Mouse (Mus musculus) fibroblast of lung, adult 2 months (primary cell): ENCODE data around the gene Foxp1.

Source experiments
- DNase-seq: peaks from one replicate; pipeline ENCODE4 v3.0.0-alpha.2; 2011; ENCODE audit warnings: low read depth

The Foxp1 gene

DNA sequence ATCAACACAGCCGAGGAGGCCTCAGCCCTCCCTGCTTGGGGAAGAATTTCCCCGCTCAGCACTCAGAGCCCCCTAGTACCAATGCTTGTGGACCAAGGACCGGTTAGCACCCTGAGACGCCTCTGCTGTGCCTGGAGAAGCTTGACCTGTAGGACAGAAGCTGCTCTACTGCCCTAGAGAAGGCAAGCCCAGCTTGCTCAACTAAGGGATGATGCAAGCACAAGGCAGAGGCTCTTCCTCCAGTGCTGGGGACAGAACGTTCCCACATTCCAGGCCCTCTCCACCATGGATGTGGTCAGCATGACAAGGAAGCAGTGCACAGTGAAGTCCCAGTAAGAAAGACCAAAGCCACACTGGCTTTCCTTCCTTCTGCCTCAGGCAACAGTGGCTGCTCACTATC, 347.1 kb downstream of the Foxp1 start:
- no peak for DNase-seq

DNA sequence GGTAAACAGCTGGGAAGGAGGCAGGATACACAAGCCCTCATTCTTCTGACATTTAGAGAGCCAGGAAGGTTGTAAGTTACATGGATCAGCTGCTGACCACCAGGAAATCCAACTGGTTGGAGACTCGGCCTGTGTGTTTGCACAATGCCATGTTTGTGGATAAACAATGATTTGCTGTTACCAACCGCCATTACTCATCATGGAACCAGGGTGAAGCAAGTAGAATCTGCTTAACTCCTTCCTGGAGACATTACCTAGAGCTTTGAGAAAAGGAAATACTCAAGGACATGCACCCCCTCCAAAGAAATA, 348.7 kb downstream of the Foxp1 start:
- no peak for DNase-seq

DNA sequence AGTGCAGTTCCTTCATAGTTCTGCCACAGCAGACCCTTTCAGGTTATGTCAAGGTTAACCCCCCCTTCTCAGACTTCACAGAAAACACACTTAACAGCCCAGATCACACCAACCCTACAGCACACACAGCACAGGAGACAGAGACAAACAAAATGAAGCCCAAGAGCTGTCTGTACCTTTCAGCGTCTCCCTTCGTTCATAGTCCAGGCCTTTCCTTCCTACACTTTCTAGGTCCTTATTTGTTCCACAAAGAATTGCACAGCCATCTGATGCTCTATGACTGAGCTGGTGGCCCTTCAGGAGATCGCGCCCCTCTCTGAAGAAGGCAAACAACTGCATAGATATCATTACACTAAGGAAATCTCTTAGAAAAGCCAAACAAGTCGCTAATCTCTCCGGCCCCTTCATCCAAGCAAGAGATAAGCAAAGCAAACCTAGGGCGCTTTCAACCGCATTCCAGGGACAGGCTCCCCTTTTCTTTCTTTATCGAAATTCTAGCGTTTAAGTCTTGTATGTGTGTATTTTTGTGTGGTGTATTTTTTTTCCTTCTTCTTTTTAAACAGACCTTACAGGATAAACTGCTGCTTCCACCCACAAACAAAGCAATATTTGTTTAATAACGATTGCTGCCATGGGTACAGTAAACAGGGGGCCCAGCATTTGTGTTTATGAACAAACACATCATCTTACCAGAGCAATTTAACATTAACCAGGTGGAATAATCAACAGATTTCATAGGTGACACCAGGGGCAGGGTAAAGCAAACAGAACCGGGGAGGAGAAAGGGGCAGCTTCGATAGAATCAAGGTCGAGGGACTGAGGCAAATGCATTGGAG, 349.2 kb downstream of the Foxp1 start:
- DNase-seq = no peak

DNA sequence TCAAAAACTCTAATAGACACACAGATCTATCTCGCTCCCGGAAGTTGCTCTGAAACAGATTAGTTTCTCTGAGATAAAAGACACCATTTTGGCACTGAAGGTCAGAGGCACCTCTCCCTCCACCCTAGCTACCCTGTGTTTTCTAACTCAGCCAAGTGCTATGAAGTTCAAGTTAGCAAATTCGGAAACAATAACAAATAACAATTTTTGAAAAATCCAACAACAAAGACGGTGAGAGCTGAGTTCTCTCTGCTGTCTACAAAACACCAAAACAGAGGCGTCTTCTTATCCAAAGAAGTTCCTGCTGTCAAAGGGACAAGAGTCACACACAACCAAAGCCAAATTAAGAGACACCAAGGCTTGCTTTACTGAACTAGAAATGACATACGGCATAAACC, 349.9 kb downstream of the Foxp1 start:
- no peak for DNase-seq

- DNase-seq = peak; percentile 57
Measured at GRCm38 (mm10) chr6:99171901-99172588, 350.5 kb downstream of the Foxp1 start.

DNA sequence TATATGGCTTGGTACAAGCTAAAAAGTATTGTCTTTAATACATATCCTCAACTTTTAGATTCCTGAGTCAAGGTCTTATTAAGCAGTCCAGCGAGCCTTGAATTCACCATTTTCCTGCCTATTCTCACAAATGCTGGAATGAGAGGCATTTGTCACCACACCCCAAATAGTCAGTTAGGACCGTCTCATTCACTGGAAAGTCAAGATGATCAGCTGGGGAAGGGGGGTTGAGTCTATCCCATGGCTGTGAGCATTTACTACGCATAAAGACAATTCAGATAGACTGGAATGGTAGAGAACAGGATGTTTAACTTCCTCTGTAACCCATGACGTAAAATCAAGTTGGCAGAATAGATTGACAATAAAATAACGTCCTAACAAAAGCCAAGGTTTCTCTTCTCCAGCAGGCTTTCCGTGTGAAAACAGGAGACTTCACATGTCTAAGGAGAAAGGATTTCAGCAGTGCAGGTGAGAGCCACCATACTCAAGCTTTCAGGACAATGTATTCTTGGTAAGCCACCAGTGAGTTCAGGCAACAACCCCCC, 351.2 kb downstream of the Foxp1 start:
- no peak for DNase-seq

- DNase-seq = no peak
Measured at GRCm38 (mm10) chr6:99168727-99169126, 353.8 kb downstream of the Foxp1 start.

DNA sequence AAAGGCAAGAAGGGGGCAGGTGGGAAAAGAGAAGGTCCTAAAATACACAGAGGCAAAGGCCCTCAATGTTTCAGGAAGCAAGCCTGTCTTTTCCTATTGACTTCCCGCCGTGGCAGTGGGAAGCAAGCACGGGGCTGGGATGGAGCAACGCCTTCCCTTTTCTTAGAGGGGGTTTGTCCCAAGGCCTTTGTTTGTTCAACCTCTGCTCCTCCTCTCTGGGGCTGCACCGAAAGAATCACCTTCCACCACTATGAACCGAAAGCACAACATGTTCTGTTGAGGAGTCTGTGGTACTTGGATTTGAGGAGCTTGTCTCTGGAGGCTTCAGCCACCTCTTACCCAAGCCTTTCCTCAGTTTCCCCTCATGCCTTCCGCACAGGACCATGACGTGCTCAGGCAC, 355.5 kb downstream of the Foxp1 start:
- no peak for DNase-seq

DNA sequence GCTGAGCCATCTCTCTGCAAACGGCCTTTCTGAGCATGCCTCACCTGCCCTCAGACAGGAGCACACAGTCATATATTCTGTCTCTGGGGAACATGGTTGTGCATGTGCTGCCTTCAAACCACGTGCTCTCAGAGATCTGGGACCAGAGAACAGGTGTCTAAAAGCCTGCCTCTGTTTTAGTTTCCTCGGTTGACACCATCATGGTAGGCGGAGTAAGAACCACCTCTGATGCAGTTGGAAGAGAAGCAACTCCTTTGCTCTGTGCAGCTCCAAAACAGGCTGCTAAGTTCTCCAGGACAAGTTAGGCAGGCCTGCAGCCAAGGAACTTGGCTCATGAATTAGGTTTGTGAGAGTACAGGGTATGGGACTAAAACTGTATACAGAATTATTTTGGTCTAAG, 356.4 kb downstream of the Foxp1 start:
- no peak for DNase-seq

DNA sequence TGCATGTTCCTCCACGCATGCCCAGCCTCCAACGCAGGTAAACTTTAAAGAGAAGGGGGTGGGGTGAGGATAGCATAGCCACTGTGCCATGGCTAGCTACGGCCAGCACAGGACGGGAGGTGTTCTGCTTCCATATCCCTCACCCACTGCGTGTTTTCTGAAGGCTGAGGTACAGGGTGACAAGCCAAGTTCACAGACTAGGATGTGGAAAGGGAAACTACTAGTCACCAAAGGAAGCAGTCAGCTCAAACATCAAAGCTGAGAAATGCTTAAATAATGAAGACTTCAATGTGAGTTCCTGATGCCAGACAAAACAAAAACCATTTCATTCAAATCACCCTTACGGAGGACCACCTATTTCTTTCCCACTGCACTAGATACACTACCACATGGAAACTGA, 357.8 kb downstream of the Foxp1 start:
- DNase-seq = no peak

DNA sequence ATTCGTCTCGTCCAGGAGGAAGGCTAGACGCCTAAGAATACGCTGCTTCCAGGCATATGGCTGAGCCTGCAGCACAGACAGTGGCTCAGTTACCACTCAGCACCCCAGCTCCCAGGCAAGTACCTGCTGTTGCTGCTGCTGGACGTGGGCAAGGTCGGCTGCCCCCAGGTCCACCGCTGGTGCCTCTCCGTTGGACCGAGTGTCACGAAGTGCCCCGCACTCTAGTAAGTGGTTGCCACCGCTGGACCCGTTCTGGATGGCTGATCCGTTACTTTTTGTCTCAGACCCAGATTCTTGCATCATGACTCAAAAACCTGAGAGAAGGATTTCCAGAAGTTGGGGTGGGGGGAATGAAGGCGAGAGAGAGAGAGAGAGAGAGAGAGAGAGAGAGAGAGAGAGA, 359.8 kb downstream of the Foxp1 start:
- DNase-seq = no peak

DNA sequence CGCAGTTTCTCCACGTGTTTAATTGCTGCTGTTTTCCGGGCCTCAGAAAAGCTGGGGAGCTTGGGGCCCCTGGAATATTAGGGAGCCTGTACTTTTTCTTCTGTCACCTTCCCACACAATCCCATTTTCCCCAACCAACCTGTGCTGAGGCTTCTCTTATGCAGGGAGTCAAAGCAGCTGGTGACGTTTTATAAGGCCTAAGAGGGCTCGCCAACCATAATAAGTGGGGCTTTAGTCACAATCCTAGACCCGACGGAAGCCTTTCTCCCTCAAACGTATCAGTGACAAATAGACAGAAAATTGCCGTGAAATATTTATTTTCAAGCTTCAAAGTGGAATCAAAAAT, 362.2 kb downstream of the Foxp1 start:
- no peak for DNase-seq

- peak; percentile 42 for DNase-seq
Measured at GRCm38 (mm10) chr6:99159452-99160347, 362.8 kb downstream of the Foxp1 start.

DNA sequence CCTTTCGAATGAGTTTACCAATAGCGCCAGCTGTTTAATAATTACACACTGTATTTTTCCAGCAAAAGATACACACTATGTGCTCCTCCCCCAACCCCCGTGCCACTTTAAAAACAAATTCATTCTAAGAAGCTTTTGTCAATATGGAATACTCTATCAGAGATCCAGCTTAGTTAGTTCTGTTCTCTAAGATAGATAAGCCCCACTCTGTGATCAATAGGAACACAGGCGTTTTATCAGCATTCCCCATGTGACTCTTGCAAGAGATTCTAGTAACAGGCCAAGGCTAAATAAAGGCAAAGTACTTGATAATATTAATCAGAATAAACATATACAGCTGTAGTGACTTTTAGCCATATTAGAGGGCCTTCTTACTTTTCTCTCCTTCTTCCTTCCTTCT, 368.8 kb downstream of the Foxp1 start:
- DNase-seq = no peak

GRCm38 (mm10) chr6:99146400-99146905, 376.1 kb downstream of the Foxp1 start:
- no peak for DNase-seq

DNA sequence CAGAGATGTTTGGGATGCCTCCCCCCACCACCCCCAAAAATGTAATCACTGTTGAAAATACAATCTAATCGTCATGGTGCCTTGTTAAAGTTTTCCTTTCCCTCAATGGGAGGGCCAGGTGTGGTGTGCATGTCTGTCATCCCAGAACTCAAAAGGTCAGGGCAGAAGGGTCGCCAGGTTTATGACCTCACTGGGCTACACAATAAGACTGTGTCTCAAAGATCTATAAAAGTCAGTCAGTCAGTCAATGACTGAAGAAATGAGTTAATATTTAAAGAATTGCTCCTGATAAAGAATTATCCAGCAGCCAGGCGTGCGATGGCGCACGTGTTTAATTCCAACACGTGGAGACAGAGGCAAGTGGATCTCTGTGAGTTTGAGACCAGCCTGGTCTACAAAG, 377.5 kb downstream of the Foxp1 start:
- no peak for DNase-seq

DNA sequence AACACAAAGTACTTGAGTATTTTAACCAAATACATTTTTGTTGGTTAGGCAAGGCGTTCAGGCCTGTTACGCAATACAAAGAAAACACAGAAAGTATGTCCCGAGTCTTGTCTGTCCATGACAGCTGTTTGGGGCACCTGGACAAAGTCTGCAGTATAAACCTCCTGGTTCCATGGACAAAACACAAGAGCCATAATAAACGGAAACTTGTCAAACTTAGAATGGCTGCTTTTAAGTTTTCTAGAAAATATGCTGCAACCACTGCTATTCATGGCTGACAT, 378.8 kb downstream of the Foxp1 start:
- peak; percentile 60 for DNase-seq

GRCm38 (mm10) chr6:99142900-99143755, 379.4 kb downstream of the Foxp1 start:
- no peak for DNase-seq

GRCm38 (mm10) chr6:99138041-99138440, 384.5 kb downstream of the Foxp1 start:
- no peak for DNase-seq

GRCm38 (mm10) chr6:99137071-99137470, 385.4 kb downstream of the Foxp1 start:
- no peak for DNase-seq

DNA sequence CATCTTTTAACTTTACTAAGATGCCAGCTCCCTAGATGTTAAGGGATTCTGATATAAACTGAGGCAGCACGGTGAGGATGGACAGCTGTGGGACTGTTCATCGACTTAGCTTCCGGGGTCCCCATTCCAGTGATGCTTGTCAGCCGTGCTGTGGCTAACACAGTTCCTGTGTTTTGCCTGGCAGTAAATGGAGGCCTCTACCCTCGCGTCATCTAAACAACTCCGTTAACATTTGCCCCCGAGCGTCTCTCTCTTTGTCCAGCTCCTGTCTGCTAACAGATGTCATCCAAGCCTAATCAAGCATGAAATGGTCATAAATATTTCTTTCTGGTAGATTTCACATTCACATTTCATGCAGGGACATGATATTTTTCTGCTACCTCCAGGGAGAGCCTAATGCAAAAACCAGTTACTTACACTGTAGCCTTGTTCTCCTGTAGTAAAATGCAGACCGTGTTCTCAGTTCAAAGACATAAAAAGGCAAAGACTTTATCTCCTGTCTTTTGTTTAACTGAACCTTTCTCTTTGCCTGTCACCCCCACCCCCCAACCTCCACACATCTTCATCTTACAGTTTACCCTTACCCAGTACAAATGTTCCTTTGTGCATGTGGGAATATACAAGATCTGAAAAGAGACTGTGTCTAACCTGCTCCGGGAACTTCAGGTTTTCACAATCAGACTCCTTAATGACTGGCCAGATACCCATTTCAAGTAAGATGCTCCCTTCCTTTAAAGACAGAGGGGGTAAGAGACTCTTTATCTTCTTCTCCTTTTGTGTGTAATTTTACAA, 386.4 kb downstream of the Foxp1 start:
- DNase-seq = no peak
